Mouse (Mus musculus): ENCODE measurements around the gene Dnttip2.
"Not testable (repeated sequence)": the region's sequence is repeated elsewhere in the genome, so short reads cannot be mapped to it uniquely, and the experiment has no call there.

Dnttip2 gene

DNA sequence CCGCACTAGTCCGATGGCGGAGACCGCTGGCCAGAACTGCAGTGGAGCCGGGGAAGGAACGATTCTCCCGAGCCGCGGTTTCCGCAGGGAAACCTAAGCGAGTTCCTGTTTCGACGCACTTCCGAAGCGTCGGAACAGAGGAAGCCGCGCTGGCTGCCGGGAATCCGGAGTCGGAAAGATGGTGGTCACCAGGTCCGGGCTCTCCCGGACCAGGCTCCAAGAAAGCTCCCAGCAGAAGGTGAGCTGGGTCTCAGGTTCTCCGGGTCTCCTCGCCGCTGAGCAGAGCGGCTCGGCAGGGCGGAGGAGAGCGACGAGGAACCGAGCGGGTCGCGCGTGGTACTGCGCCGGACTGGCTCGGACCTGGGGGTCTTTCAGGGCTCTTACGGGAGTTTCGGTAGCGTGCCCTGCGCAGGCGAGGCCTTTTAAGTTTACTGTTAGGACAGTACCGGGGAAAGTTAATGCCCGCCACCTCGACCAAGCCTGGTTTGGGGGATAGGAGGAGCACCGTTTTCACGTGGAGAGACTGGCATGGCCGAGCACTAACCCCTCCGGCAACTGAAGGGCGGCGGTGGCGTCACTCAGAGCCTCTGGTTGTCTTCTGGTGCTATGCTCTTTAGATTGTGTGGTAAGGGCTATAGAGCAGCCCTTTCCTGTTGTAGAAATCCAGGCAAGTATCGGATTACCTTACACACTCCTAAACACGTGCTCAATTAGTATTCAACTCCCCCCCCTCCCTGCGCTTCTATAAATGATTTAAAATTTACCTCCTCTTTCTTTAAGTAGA is at the start of gene Dnttip2:
Dnttip2 (plus strand) TSS at position 148 of the 784 bp plus-strand sequence.
- peak; percentile 90 for DNase-seq

DNA sequence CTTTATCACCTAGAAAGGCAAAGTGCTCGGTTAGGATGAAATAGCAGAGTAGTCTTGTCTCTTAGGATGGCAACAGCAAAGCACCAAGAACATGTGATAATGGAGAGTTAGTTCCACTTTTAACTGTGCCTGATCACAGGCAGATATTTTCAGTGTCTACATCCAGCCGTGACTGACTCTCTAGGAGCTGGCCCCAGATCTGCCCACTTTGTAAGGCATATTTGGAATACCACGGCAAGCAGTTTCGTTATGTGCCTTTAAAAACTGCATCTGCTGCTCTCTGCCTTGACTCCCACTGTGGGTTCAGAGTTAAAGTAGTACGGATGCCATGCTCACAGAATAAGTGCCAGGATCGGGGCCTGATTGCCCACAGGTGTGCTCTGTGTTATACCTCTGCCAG is 47.2 kb upstream of the Dnttip2 start:
- not testable (repeated sequence) for DNase-seq

DNA sequence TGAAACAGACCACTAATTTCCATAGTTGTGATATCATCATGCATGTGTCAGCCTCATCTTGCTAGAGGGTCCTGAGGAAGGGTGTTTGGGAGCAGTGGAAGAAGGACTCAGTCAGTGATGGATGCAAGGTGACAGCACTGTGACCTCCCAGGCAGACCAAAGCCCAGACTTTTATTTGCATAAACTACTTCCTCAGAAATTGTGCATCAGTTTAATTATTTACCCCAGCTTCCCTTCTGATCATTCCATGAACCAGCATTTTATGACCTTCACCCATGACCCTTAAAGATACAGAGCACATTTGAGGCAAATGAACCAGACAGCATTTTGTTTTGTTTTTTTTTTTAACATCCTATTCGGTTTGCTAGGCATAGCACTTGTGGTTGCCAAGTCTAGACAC is 38.4 kb upstream of the Dnttip2 start:
- DNase-seq, result no peak

DNA sequence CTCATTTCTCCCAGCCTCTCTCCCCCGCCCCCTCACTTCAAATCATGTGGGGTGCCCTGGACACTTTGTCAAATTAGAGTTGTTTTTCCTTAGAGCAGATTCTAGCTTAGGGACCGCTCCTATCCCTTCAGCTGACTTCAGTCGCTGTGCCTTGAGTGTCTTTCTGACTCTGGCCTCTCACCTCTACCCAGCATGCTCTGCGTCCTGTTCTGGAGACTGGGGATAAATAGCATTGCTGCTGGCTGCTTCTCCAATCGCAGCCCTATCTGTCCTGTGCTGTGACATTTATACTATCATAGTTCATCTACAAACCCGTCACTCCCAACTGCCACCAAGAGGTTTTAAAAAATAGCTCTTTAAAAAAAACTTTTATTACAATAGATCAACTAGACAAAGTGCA is 31.3 kb upstream of the Dnttip2 start:
- no peak for DNase-seq

DNA sequence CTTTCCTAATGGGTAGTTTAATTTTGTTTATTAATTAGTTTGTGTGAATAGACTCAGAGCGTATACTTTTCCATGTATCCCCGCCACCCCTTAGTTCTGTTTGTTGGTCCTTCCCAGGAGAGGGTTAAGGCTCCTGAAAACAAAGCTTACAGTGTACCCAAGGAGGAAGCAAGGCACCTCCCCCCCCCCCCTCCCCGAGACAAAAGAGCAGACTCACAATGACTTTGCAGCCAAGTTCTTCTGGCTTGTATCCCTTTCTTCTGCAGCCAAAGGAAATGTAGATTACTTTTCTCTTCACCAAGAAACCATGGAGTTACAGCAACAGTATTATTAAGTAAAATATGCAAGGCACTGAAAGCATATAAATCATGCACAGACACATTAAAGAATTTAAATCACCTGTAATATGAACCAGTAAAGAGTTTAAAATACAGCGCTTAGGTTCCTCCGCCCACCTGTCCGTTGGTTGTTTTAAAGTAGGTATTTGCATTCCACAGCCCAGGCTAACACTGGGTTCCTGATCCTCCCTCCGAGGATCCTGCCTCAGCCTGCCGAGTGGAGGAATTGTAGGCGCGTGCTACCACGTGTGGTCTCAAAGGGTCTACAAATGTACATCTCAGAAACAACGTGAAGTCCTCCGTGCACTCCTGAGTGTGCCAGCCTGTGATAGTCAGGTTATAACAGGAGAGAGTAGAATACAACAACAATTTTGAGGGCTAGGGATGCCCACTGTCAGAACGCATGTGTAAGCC is 30.6 kb upstream of the Dnttip2 start:
- no peak for DNase-seq

DNA sequence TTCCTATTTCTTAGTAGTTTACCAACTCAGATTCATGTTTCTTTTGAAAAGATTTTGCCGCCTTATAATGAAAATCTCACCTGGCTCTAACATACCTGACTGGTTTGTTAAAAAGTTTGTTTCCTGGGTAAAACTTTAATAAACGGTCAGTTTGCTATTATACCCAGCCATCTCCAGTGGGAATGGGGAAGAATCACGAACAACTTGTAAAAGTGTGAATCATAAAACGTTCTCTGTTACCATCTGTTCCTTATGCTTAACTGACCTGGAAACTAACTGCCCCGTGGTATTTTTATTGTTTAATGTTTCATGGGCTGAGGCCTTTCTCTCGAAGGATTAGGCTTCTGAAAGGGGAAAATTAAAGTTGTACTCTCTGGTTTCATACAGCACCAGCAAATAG is 29.4 kb upstream of the Dnttip2 start:
- no peak for DNase-seq

DNA sequence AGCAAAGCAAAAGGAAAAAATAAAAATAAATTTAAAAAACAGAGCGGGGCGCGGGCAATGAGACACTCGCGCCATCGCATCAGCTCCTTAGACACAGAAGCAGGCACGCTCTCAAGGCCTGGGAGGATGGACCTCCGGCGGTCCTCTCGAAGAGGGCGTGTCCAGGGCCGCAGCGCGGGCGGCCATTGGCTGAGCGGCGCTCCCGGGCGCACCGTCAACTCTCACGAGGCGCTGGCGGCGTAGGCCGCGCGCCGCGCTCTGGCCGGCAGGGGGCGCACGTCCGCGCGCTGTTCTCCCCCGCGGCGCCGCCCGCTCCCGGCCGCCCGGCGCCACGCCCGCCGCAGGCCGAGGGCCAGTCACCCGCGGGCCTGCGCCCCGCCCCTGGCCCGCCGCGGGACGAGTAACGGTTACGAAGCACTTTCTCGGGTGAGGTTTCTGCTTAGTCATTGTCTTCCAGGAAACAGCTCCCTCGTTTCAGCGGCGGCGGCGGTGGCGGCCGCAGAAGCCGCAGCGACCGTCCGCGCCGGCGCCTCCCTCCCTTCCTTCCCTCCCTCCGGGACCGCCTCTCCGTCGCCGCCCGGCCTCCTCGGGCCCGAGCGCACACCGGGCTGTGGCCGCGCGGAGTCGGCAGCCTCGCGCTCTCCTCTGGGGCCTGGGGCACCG is 28.8 kb upstream of the Dnttip2 start, which contains the start of gene Gclm:
Gclm (plus strand) TSS at position 343 of the 663 bp plus-strand sequence.
- peak; percentile 91 for DNase-seq

DNA sequence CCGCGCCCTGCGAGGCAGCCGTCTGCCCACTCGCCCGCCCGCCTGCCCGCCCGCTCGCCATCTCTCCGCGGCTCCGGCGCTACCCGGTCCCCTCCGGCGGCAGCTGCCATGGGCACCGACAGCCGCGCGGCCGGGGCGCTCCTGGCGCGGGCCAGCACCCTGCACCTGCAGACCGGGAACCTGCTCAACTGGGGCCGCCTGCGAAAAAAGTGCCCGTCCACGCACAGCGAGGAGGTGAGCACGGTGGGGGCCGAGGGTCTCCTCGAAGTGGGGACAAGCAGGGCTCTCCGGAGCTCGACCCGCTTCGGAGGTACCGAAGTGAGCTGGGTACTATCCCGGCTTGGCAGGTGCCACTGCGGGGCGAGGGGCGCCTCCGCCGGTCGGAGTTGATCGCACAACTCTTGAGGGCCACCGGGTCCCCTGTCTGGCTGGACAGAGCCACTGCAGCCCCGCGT is 28.3 kb upstream of the Dnttip2 start:
- DNase-seq, result peak; percentile 65

DNA sequence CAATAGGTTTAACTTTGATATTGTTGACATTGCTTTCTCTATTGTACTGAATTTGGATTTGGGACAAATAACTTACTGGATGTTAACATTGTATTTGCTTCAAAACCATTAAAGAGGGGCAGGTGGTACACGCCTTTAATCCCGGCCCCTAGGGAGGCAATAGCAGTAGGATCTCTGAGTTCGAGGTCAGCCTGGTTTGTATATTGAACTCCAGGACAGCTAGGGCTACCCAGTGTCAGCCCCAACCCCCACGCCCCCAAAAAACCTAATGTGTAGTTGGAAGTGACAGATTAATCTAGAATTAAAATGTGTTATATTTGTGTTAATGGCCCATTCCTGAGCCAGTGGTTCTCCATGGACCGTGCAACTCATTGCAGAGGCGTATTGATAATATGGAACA is 27.8 kb upstream of the Dnttip2 start:
- no peak for DNase-seq

DNA sequence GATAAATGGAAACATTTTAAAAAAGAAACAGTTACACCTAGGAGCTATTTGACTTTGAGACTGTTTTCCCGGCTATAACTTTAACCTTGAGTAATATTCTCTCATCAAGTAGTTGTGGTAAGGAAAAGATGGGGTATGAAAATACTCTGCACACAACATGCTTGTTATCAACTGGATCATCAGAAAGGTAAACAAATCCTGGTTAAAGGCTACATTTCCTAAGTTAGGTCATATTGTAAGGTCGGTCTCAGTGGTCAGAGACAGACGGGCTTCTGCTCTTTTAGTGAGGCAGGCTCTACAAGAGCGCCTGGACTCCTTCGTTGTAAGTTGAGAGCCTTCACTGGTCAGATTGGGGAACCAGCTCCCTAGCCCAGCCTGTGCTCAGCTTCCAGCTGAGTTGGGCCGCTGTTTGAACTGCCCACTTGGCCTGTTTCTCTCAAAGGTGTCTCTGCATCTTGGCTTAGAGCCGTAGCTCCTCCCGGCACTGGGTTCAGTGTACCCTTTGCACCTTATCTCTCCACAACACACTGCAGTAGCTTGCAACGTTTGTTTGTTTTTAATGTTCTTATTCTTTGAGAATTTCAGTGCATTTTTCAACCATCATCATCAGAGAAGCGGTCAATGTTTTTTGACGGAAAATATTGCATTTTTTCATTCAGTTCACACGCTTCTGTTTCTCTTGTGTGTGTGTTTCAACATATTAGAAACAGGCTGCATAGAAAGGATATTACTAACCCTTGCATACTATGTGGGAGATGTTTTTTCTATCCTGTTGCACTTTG is 27.0 kb upstream of the Dnttip2 start:
- DNase-seq, result no peak

DNA sequence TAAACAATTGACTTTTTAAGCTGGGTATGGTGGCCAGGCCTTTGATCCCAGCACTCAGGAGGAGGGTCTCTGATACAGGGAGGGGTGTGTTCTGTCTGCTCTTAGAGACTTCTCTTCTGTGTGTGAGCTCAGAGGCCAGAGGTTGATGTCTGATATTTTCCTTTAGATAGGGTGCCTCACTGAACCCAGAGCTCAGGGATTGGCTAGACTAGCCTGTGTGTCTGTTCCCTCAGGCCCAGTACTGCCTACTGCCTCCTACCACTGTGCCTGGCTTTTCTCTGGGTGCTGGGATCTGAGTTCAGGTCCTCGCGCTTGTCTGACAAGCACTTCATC is 26.5 kb upstream of the Dnttip2 start:
- DNase-seq, result no peak

DNA sequence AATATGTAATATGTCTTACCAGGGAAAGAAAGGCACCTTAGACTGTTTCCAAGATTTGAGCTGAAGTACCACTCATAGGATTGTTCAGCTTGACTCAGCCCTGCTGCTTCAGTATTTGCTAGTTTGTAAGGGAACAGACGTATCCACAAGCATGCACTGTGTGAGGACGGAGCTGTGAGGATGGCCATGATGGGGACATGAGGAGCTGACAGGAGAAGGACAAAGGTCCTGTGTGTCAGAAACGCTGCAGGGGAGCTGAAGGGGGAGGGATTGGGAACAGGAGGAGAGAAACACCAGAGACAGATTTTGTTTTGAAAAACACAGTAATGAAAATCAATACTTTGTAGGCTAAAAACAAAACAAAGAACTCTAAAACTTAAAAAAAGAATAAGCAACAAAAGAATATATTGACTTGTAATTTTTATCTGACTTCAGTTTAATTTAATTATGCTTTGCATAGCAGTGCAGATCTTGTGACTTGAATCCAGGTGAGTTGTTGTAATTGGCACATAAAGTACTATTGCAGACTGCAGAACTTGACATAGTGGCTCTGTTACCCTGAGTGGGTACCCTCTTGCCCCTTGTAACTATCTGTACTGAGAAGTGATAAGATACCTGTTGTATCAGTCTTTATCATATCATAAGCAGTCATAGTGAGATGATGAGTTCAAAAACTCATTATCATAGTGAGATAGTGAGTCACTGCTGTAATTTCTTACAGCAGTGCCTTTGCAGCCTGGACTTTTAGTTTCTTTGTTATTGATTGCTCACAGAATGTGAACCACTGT is 21.5 kb upstream of the Dnttip2 start:
- no peak for DNase-seq

DNA sequence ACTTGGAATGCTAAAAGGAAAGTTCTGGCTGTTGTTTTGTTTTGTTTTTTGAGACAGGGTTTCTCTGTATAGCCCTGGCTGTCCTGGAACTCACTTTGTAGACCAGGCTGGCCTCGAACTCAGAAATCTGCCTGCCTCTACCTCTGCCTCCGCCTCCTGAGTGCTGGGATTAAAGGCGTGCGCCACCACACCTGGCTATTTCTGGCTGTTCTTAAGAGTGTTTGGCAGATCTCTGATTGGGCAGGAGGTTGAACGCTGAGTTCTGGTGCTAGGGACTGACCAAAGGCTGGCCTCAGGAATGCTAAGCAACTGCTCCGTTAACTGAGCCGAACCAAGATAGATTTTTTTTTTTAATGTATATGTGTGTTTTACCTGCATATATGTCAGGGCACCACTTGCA is 20.1 kb upstream of the Dnttip2 start:
- DNase-seq, result not testable (repeated sequence)

DNA sequence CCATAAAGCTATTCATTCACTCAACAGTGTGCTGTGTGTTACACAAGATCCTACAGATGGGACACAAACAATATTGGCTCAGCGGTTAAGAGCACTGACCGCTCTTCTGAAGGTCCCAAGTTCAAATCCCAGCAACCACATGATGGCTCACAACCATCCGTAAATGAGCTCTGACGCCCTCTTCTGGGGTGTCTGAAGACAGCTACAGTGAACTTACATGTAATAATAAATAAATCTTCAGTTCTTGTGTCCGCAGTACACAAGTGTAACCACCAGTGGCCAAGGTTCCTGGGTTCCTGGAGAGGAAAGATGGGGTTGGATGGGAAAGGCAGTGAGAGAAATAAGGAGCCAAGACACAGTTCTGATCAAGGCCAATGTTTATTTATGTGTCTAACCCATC is 4.2 kb upstream of the Dnttip2 start:
- DNase-seq, result no peak

DNA sequence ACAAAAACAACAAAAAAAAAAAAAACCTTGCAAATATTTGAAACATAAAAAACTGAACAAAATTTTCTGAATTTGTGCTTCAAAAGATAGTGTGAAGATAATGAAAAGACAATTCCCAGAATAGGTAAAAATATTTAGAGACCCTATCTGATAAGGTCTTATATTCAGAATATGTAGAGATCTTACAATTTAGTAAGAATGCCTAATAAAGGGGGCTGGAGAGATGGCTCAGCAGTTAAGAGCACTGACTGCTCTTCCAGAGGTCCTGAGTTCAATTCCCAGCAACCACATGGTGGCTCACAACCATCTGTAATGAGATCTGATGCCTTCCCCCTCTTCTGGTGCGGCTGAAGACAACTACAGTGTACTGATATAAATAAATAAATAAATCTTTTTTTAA is 1.6 kb upstream of the Dnttip2 start:
- DNase-seq, result not testable (repeated sequence)

DNA sequence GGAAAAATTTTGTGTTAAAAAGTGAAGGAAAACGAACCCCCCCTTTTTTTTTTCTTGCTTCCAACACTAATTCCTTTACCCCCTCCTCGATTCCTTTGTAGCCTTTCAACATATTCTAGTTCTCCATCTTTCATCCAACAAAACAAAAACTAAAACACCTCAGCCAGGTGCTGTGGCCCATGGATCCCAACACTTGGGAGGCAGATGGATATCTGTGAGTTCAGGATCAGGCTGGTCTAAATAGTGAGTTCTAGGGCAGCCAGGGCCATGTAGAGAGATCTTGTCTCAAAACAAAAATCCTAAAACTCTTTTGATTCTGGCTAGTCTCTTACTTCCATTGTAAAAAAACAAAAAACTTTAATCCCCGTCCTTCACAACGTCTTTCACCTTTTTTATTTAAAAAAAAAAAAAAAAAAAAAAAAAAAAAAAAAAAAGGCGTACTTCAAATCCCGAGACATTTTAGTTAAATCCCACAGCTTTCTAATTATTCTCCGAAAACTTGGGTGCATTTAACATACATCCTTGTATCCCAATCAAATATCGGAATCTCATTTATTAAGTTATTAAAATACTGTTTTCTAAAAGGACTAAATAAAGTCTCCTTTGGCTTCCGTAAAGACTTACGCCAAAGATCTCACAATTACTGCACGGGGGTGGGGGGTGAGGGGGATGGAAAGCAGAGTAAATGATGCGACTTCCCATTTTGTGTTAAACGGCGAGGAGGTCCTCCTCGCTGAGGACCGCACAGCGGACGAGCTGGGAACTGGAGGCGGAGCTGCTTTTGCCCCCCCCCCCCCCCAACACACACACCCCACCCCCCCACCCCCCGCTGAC is 564 bp upstream of the Dnttip2 start:
- no peak for DNase-seq

DNA sequence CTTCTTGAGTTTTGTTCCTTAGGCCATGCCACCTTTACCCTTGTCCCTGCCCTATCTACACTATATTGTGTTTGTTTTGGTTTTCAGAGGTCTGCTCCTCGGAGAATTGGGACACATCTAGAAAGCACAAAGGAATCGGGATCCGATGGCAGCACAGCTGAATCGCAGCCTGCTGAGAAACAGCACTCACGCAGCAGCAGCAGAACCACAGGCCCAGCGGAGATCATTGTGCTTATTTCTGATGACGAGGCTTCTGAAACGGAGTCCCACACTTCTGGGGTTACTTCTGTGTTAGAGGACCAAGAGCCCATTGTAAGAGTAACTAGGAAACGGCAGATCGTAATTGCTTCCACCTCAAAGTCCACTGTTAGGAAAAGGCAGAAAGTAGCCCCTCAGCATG is 923 bp downstream of the Dnttip2 start:
- no peak for DNase-seq

DNA sequence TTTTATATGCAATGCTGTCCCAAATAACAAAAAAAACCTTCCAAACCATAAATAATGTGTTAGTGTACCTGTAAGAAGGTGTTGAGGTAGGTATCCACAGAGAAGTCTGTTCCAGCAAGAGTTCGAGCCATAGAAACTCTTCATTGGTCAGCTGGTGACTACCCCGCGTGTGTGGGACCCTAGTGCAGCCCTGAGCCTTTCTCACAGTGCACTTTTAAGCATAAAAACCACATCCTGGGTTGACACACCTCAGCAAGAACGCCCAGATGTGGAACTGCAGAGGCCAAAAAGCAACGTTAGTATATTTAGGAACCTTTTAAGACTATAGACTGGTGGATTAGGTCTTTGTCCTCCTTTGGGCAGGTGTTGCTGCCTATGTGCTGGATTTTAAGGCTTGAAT is 13.0 kb downstream of the Dnttip2 start:
- no peak for DNase-seq

DNA sequence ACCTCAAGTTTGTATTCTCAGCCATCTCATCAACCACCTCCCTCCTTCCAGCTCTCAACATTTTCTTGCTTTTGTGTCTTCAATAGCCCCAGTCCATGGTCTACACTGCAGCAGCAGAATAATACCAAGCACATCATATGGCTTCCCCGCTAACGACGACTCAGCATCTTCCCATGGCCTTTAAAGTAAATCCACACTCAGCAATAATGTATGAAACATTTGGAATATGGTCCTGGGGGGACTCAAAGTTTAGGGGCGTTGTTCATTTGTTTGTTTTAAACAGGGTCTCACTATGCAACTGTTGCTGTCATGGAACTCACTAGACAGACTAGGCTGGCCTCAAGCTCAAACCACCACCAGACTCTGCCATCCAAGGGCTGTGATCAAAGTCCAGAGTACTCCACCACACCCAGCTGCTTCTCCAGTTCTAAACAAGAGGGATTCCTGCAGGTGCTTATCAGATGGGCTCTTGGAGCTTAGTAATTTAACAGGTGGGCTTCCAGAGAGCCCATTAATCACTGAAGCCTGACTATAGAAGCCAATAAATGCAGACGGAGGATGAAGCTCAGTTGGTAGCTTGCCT is 14.5 kb downstream of the Dnttip2 start:
- no peak for DNase-seq

DNA sequence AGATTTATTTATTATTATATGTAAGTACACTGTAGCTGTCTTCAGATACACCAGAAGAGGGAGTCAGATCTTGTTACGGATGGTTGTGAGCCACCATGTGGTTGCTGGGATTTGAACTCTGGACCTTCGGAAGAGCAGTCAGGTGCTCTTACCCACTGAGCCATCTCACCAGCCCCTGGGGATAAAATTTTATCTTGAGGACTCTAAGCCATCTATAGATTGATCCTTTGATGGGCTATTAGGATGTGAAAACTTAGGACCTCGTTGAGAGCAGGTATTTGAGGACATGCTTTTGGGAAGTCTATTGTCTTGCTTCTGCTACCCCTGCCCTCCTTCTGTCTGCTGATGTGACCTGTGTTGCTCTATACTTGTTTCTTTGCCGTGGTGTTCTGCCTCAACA is 15.2 kb downstream of the Dnttip2 start:
- not testable (repeated sequence) for DNase-seq

DNA sequence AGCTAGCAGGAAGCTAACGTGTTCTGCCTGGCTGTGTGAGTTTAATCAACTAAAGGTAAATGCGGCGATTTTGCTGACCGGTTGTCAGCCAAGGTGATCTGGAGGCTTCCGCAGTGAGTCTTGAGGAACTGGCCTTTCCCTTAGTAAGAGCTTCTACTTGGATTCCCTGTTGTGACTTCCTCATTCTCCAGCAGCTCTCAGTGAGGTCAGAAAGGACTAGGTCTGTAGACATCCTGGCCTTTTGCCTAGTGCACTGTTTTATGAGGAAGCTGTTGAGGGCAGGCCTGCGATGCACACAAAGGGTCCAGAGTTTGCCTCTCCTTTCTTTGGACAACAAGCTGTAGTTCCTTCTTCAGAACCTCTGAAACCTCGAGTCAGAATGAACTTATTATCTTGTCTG is 16.5 kb downstream of the Dnttip2 start:
- DNase-seq, result no peak

Data from cerebellum, adult 8-10 months (tissue).